Mouse (Mus musculus) heart, embryonic 16.5 days (tissue): ENCODE measurements at regions not wholly inside any gene's neighbourhood (a gene's known extent, or its start where the extent isn't known, plus 50 kb on each side); places are given as distances from the start of the nearest gene placed in this dataset.

Source experiments
- ATAC-seq: fragments of 200-750 bp; cut with Nextera tagmentation; replicated peaks from 2 replicates; pipeline ENCODE4 v1.8.0; 2017; ENCODE audit warnings: moderate number of reproducible peaks; ENCODE audit not compliant: insufficient read depth, low FRiP score; ENCODE audit errors: extremely low read depth
- H3K27ac ChIP-seq: fragments of 300-500 bp; sonication (generic); 2 replicates; pipeline ENCODE4 v1.5.1; 2014; ENCODE audit warnings: mild to moderate bottlenecking, low read length, control low read depth, moderate library complexity
- H3K27me3 ChIP-seq: fragments of 300-500 bp; sonication (generic); 2 replicates; pipeline ENCODE4 v1.6.1; 2014; ENCODE audit warnings: low read length, mixed read lengths; ENCODE audit not compliant: control insufficient read depth, insufficient read depth
- H3K36me3 ChIP-seq: fragments of 300-500 bp; sonication (generic); 2 replicates; pipeline ENCODE4 v1.6.1; 2014; ENCODE audit not compliant: control insufficient read depth, insufficient read depth
- H3K4me1 ChIP-seq: fragments of 300-500 bp; sonication (generic); 2 replicates; pipeline ENCODE4 v1.6.1; 2014; ENCODE audit warnings: low read length, mixed read lengths; ENCODE audit not compliant: control insufficient read depth, insufficient read depth
- H3K4me2 ChIP-seq: fragments of 300-500 bp; sonication (generic); 2 replicates; pipeline ENCODE4 v1.6.1; 2014; ENCODE audit warnings: low read depth, mild to moderate bottlenecking, control low read depth, low read length
- H3K4me3 ChIP-seq: fragments of 300-500 bp; sonication (generic); 2 replicates; pipeline ENCODE4 v1.5.1; 2014; ENCODE audit warnings: mild to moderate bottlenecking, control low read depth, low read length
- H3K9ac ChIP-seq: fragments of 300-500 bp; sonication (generic); 2 replicates; pipeline ENCODE4 v1.6.1; 2014; ENCODE audit warnings: low read length, control low read depth
- H3K9me3 ChIP-seq: fragments of 300-500 bp; sonication (generic); replicated peaks from 2 replicates; pipeline ENCODE4 v1.6.1; 2016; ENCODE audit warnings: low read length; ENCODE audit not compliant: control insufficient read depth
- WGBS: fragments of 180-500 bp; shearing (Covaris S2); extraction: QIAGEN DNeasy Blood & Tissue Kit; methylation state at CpG from one replicate; pipeline ENCODE4 v1.1.7; 2014; 5-methylcytosine and 5-hydroxymethylcytosine counted together

GRCm38 (mm10) chr4:97343378-97343777, 160.4 kb upstream of the Gm10192 start:
- Histone ChIP-seq H3K4me2 (no peak overlapping the region), H3K36me3 (no peaks in the 10 kb centered on the region), H3K9ac (no peak overlapping the region), H3K9me3 (no peaks in the 10 kb centered on the region), H3K4me1 (no peaks in the 10 kb centered on the region), H3K4me3 (no peak overlapping the region), H3K27ac (no peak overlapping the region), H3K27me3 (no peaks in the 10 kb centered on the region)
- 79% methylated on average over 1 of the region's 1 CpGs for WGBS
- ATAC-seq: no peak
